Mouse (Mus musculus) stomach, postnatal 0 days (tissue): ENCODE data around the gene Ccnd1. TPM values are rescaled to one million over a fixed set of nuclear protein-coding genes. Genes with fewer than 3 reads are reported as not detected.
A peak's percentile ranks its signal among the peaks of the same experiment; 100 is the strongest.

ENCODE experiments used
- ATAC-seq: fragments of 200-750 bp; cut with Nextera tagmentation; 2 replicates; pipeline ENCODE4 v1.8.0; 2017; ENCODE audit not compliant: low FRiP score, low TSS enrichment
- DNase-seq: peaks from one replicate; pipeline ENCODE4 v3.0.0-alpha.2; 2016; ENCODE audit warnings: low spot score
- H3K27ac ChIP-seq: fragments of 300-500 bp; sonication (generic); replicated peaks from 2 replicates; pipeline ENCODE4 v1.5.1; 2014; ENCODE audit warnings: mild to moderate bottlenecking, control low read depth
- H3K27me3 ChIP-seq: fragments of 300-500 bp; sonication (generic); 2 replicates; pipeline ENCODE4 v1.6.1; 2014; ENCODE audit warnings: low read length; ENCODE audit not compliant: control insufficient read depth, insufficient read depth
- H3K36me3 ChIP-seq: fragments of 300-500 bp; sonication (generic); 2 replicates; pipeline ENCODE4 v1.6.1; 2014; ENCODE audit warnings: low read length, mixed read lengths; ENCODE audit not compliant: control insufficient read depth, insufficient read depth
- H3K4me1 ChIP-seq: fragments of 300-500 bp; sonication (generic); replicated peaks from 2 replicates; pipeline ENCODE4 v1.6.1; 2014; ENCODE audit warnings: antibody characterized with exemption; ENCODE audit not compliant: control insufficient read depth, insufficient read depth
- H3K4me2 ChIP-seq: fragments of 300-500 bp; sonication (generic); replicated peaks from 2 replicates; pipeline ENCODE4 v1.6.1; 2014; ENCODE audit warnings: low read depth, mild to moderate bottlenecking, control low read depth, moderate library complexity
- H3K4me3 ChIP-seq: fragments of 300-500 bp; sonication (generic); 2 replicates; pipeline ENCODE4 v1.5.1; 2014; ENCODE audit warnings: low read depth, low read length, control low read depth
- H3K9ac ChIP-seq: fragments of 300-500 bp; sonication (generic); 2 replicates; pipeline ENCODE4 v1.6.1; 2014; ENCODE audit warnings: mild to moderate bottlenecking, low read length, control low read depth, mixed read lengths
- H3K9me3 ChIP-seq: fragments of 300-500 bp; sonication (generic); 2 replicates; pipeline ENCODE4 v1.6.1; 2016; ENCODE audit warnings: low read length; ENCODE audit not compliant: control insufficient read depth
- CTCF ChIP-seq: IDR thresholded peaks from 2 replicates; pipeline ENCODE4 v1.5.1; 2016; ENCODE audit warnings: antibody characterized with exemption, low read depth, mild to moderate bottlenecking, moderate library complexity
- EP300 ChIP-seq: optimal IDR thresholded peaks from 2 replicates; pipeline ENCODE3; 2016; ENCODE audit warnings: antibody characterized with exemption
- WGBS: fragments of 180-500 bp; shearing (Covaris S2); extraction: QIAGEN DNeasy Blood & Tissue Kit; methylation state at CpG from one replicate; pipeline ENCODE4 v1.1.7; 2014; 5-methylcytosine and 5-hydroxymethylcytosine counted together
- polyA plus RNA-seq: library from polyadenylated mRNA; unstranded; fragments of >200 nt; fragmentation: Nextera tagmentation; extraction: Ambion mirVana; gene quantifications from 2 replicates; pipeline ENCODE4 v1.2.1, GENCODE M21; 2015

Gene Ccnd1
- polyA plus RNA-seq, 1 experiment from 2014 or later, result 38.7 TPM

GRCm38 (mm10) chr7:144896294-144897218, 43.2 kb downstream of the Ccnd1 start, which contains the start of gene Fgf15:
Gene Fgf15 (plus strand): TSS chr7:144896531.
- Histone ChIP-seq H3K27me3 (peaks cover 27% of the 10 kb centered on the region), H3K27ac (no peak within 1 kb of the TSS), H3K9ac (0 out of 2 replicates have a peak within 1 kb of the TSS, but pooled peaks have one; percentile 18), H3K9me3 (no peaks in the 10 kb centered on the region), H3K36me3 (no peaks in the 10 kb centered on the region), H3K4me3 (peak within 1 kb of the TSS; percentile 40), H3K4me2 (peak within 1 kb of the TSS; percentile 66), H3K4me1 (peaks cover 5% of the 10 kb centered on the region; the same call in 1 of the 2 replicates)
- TF ChIP-seq EP300, result no peak
- TF ChIP-seq CTCF, result no peak
- ATAC-seq, result peak; percentile 19; the same call in 1 of the 2 replicates
- 1% methylated on average over 65 of the region's 65 CpGs for WGBS
- no peak for DNase-seq

GRCm38 (mm10) chr7:144895305-144896111, 44.2 kb downstream of the Ccnd1 start:
- Histone ChIP-seq H3K4me2 (peak overlapping the region; percentile 66), H3K9ac (0 out of 2 replicates have a peak overlapping the region, but pooled peaks have one; percentile 18), H3K27me3 (peaks cover 27% of the 10 kb centered on the region), H3K4me1 (peaks cover 5% of the 10 kb centered on the region; the same call in 1 of the 2 replicates), H3K4me3 (peak overlapping the region; percentile 40), H3K9me3 (no peaks in the 10 kb centered on the region), H3K27ac (no peak overlapping the region), H3K36me3 (no peaks in the 10 kb centered on the region)
- 1% methylated on average over 37 of the region's 37 CpGs for WGBS
- DNase-seq, result peak; percentile 84
- ATAC-seq, result peak; percentile 58
- TF ChIP-seq EP300 (no peak), CTCF (peak; percentile 92)

GRCm38 (mm10) chr7:144894706-144895105, 45.0 kb downstream of the Ccnd1 start:
- no peak overlapping the region for H3K4me2 ChIP-seq
- whole genome bisulfite sequencing, result 8% methylated on average over 4 of the region's 4 CpGs

DNA sequence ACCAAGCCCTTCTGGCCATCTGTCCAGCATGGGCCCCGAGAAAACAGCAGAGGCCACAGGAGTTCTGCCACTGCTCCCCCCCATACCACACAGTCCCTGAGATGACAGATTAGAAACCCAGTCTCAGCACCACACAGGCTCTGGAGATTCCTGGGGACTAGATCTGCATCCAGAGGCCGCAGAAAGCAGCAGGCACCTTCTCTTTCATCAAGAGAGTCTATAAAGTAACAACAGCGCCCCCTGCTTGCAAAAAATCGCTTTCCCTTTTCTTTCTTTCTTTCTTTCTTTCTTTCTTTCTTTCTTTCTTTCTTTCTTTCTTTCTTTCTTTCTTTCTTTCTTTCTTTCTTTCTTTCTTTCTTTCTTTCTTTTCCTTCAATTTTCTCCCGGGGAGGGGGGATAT, 45.5 kb downstream of the Ccnd1 start:
- H3K36me3 ChIP-seq, result no peaks in the 10 kb centered on the region
- 6% methylated on average over 5 of the region's 5 CpGs for WGBS
- TF ChIP-seq CTCF (peak; percentile 66), EP300 (no peak)
- no peak overlapping the region for H3K4me3 ChIP-seq
- H3K4me2 ChIP-seq, result no peak overlapping the region
- peaks cover 30% of the 10 kb centered on the region for H3K27me3 ChIP-seq
- H3K27ac ChIP-seq, result no peak overlapping the region
- peak; percentile 34 for DNase-seq
- H3K9ac ChIP-seq, result no peak overlapping the region
- H3K9me3 ChIP-seq, result no peaks in the 10 kb centered on the region
- ATAC-seq, result no peak
- H3K4me1 ChIP-seq, result peaks cover 5% of the 10 kb centered on the region; the same call in 1 of the 2 replicates

More at GRCm38 (mm10) chr7:144894706-144895105, 45.0 kb downstream of the Ccnd1 start:
- H3K9ac ChIP-seq, result no peak overlapping the region
- DNase-seq, result no peak
- ATAC-seq, result no peak
- peaks cover 5% of the 10 kb centered on the region; the same call in 1 of the 2 replicates for H3K4me1 ChIP-seq
- no peak for TF ChIP-seq EP300
- TF ChIP-seq CTCF, result no peak
- H3K27ac ChIP-seq, result no peak overlapping the region
- no peaks in the 10 kb centered on the region for H3K9me3 ChIP-seq
- no peaks in the 10 kb centered on the region for H3K36me3 ChIP-seq
- peaks cover 30% of the 10 kb centered on the region for H3K27me3 ChIP-seq
- H3K4me3 ChIP-seq, result no peak overlapping the region

GRCm38 (mm10) chr7:144892322-144892721, 47.4 kb downstream of the Ccnd1 start:
- no peak for DNase-seq
- no peak overlapping the region for H3K27ac ChIP-seq
- peaks cover 22% of the 10 kb centered on the region for H3K27me3 ChIP-seq
- H3K36me3 ChIP-seq, result no peaks in the 10 kb centered on the region
- TF ChIP-seq CTCF (no peak; the same call in 1 of the 2 replicates), EP300 (no peak)
- no peak overlapping the region for H3K4me2 ChIP-seq
- H3K4me1 ChIP-seq, result peaks cover 5% of the 10 kb centered on the region; the same call in 1 of the 2 replicates
- no peak for ATAC-seq
- H3K9ac ChIP-seq, result no peak overlapping the region
- H3K9me3 ChIP-seq, result no peaks in the 10 kb centered on the region
- 49% methylated on average over 6 of the region's 6 CpGs for WGBS
- H3K4me3 ChIP-seq, result no peak overlapping the region
